Mouse (Mus musculus): ENCODE measurements around the gene Gns.

Gene Gns

DNA sequence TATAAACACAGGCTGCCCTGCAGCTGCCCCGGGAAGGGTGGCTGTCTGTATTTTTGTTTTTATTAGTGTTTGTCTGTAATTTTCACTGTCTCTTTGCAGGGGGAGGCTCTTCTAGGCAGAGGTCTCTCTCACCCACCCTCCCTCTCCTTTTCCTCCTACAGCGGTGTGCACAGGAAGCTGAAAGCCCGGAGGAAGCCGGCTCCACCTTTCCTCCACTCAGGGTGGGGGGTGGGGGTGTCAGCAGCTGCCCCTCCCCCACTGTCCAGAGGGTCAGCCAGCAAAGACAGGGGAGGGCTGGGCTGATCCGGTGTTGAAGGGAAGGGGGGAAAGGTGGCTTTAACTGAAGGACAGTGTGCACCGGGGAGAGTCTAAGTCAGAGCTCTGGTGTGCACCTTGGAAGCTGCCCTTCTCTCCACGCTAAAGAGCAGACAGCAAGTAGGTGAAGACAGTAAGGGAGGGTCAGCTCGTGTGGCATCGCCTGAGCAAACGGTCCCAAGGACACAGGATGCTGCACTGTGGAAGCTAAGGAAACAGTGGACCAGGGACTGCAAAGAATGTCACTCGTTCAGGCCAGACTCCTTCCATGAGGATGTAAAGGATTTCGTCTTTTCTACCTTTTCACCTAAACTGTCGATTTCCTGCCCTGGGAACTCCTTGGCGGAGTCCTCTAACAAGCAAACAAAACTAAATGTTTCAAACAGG lies 65.2 kb downstream of the Gns start:
- DNase-seq (ENCODE audit: low read depth, low spot score): no peak

DNA sequence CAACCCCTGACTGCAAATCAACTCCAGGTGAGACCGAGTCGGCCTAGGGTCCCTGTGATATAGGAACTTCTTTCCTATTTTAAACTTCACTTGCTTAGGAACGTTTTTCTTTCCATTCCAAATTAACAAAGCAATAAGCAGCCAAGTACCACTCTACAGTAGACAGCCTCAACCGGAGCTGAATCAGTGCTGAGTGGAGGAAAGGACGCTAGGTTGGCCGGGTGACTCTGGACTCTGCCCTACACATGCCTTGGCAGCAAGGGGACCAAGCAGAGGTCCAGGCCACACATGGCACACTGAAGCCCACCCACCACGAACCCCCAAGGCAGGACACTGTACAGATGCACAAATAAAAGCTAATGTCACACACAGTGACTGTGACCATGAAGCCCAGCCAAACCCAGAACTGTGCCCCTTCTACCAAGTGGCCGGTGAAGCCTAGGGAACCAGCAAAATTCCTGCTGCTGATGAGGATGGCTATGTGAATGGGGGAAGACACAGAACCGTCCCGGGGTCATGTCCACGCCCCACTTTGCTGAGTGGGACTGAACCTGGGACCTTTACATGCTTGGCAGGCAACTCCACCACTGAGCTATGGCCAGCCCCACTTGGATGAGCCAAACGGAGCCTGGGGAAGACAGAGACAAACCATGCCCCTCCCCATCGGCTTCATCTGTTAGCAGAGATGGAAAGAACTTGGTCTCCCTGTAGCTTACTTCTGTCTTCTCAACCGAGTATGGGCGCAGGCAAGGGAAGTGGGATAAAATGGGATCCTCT lies 66.1 kb downstream of the Gns start:
- DNase-seq (ENCODE audit: low read depth, low spot score): no peak

DNA sequence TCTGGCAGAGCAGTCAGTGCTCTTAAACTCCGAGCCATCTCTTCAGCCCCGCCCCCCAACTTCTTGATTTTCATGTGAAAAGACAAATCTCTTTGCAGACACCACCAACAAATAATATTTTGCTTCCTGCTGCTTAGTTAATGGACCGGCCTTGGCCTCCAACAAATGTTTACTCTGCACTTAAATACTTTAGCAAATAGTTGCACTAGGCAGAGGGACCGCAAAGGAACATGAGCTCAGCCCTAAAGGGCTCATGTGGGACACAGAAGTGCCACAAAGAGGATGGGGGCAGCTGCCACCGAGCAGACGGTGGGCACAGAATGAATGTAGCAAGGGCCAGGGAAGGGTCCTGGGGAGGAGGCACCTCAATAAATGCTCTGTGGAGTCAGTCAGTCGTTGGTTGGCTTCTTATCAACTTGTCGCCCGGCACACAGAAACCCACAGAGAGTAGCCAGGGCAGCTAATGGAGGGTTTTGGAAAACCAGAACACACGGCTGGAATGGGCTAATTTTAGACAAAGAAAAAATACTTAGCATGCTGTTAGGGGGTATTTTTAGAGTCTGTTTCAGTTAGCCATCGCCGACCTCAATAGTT lies 67.2 kb downstream of the Gns start:
- no peak for DNase-seq (ENCODE audit: low read depth, low spot score)

DNA sequence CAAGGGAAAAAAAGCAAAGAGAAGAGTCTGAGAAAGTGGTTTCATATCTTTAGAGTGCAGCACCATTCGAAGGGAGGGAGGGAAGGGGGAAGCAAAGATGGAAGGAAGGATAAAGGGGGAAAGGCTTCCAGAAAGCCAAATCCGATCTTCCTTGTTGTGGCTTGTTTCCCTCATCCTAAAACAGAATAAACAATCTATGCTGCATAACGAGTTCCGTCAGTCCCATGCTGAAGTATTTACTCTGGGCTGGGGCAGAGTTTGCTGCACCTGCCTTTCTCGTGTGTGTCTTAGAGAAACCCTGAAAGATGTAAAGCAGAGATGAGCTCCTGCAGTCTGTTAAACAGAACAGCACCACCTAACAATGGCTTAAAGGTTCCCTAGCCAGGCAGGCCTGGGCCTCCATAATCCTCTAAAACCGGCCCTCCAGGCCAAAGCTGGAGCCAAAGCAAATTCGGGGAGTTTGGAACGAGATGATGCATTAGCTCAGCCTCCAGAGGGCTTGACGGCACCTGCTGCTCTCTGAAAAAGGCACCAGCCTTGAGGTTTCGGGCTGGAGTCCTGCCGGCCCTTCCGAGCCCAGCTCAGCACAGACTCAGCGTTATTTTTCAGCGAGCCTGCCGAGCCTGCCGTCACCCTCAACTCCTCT lies 67.9 kb downstream of the Gns start:
- DNase-seq (ENCODE audit: low read depth, low spot score): no peak

DNA sequence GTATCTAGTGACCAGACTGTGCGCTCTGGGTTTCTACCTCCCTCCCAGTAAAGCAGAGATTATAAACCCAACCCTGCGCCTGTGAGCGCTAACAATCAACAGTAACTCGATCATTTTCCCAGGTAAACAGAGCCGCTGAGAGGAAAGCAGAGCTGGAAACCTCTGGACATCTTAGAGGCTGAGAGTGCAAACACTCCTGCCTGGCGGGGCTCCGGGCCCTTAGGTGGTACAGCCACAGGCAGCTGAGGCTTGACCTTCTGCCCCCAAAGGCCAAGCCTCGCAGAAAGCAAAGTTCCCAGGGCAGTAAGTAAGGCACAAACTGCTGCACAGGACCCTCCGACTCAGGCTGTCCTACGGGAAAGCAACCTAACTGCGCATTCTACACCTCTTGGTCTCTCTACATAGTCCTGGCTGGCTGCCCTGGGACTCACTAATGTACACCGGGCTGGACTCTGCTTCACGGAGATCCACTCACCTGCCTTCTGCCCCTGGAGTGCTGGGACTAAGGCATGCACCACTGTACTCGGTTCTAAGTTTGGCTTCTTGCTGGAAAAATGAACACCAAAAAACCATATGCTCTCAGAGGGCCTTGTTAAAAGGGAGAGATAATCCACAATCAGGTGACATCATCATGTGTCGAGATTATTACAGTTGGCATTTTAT lies 69.7 kb downstream of the Gns start:
- DNase-seq (ENCODE audit: low read depth, low spot score): no peak

DNA sequence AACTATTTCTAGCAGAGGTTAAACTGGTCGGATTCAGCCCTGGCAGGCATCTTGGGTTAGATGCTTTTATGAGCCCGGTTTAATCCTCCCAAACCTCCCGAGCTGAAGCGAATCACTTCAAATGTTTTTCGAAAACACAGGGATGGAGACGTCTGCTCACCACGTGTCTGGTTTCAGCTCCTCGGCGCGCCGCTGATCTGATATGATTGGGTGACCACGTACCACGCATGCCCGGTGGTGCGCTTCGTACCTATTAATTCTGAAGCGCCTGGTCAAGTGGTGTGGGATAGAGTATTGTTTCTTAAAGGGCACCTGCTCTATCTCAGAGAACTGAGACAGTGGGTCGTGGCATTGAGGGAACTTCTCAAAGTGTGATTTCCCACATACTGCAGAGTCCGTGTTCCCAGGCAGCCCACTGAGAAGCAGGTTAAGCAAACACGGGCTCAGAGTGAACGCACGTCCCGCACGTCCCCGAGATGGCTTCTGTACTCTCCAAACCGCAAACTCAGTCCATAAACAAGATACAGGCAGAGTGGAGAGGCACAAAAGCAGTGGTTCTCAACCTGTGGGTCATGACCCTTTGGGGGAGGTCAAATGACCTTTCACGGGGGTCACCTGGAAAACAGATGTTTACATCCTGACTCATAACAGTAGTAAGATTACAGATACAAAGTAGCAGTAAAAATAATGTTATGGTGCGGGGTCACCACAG lies 70.8 kb downstream of the Gns start:
- DNase-seq (ENCODE audit: low read depth, low spot score): no peak

DNA sequence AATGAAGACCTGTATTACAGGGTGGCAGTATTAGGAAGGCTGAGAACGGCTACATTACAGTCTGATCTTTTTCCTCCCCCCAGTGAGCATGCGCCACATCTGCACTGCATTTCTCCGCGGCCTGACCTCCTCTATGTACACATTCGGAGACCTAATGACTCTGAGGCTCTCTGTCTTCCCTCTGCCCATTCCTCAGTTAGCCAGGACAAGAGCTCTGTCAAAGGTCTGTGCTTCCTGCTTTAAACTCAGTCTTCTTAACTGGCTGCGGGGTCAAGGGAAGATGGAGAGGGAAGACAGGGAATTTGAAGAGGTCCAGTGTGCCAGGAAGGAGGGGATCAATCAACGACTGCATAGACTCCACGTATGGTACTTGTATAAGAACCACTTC lies 71.4 kb downstream of the Gns start:
- no peak for DNase-seq (ENCODE audit: low read depth, low spot score)

DNA sequence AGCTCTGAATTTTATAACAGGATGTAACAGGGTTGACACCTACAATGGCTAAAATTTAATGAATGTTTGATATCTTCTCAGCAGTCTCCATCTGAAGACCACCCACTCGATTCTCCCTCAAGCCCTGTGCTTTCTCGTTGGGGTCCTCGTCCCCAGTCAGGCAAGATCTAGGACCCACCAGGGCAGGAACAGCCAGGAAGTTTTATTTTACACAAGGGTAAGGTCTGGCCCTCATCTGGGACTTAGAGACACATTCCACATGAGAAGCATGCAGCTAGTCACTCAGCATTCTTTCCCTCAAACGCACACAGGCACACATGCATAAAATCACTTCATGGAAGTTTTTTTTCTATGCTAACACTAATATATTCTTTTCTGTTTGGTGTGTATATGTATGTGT lies 71.8 kb downstream of the Gns start:
- no peak for DNase-seq (ENCODE audit: low read depth, low spot score)

DNA sequence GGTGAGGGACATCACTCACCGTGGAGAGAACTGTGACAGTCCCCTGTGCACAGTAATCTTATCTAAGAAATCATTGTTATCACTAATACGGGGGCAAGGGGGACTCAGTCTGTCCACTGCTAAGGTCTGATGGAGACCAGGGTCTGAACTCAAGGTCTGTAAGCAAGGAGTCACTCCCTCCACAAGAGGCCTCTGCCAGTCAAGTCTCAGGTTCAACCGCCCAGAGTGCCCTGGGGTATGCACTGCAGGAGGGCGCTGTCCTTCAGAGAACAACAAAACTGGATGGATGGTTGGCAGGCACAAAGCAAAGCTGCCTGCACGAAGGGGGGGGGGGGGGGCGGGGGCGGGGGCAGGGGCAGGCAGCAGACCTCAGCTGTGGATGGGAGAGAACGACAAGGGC lies 73.2 kb downstream of the Gns start:
- DNase-seq (ENCODE audit: low read depth, low spot score): no peak

DNA sequence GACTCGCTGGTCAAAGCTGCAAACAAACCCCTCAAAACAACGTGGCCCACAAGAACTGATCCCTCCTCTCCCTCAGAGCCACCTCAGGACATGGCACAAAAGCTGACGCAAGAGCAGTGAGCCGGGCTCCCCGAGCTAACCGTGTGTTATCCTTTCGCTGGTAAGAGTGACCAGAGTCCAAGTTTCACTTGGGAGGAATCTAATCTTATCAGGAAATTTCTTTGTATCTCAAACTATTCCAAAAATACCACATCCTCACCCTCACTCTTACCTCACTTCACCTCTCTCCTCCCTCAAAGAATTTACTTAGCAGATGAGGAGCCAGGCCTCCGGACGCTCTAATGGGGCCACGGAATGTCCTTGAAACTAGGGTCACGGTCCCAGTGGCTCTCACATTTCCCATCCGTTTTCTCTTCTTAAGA lies 74.4 kb downstream of the Gns start:
- no peak for DNase-seq (ENCODE audit: low read depth, low spot score)

DNA sequence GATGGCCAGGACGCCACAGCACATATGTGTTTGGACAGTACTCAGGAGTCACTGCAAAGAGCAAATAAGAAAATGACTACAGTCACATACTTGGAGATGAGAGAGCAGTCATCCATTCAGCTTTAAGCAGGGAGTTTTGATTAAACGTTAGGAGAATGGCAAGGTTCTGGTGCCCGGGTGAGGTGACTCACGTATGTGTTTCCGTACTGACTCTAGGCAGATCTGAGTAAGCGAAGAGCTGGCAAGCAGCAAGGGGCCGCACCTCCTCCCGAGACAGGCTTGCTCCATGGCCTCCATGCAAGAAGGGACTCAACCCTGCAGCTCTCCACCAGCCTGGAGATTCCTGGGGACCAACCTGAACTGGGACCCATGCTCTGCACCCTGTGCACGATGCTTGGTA lies 78.9 kb downstream of the Gns start:
- no peak for DNase-seq (ENCODE audit: low read depth, low spot score)

DNA sequence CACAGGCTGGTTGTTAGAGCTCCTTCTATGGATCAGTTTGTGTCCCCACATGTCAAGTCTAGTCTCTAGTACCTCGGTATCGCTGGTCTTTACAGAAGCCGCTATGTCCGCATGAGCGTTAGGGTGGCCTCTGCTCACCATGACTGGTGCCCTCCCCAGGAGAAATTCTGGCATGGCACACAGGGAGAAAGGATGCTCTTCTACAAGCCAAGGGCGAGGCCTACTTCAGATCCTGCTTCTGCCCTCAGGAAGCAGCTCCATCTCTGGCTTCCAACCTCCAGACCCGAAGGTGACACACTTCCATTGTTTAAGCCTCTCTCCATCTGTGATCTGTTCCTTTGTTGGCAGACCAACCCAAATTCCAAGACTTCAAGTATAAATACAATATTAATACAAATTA lies 79.3 kb downstream of the Gns start:
- no peak for DNase-seq (ENCODE audit: low read depth, low spot score)

DNA sequence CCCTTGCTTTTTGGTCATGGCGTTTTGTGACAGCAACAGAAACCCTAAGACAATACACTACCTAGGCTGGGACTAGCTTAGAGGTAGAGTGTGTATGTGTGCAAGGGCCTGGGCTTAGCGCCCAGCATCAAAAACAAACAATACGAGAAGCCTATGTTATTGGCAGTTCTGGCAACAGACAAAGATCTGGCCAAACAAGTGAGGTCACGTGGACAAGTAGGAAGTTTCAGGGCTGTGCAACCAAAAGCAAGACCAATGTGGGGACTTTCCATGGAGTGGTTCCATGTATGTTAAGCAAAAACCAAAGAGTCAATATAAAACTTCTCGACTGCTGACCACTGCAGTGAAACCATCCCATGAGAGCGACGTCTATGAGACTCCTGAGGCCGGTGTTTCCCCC lies 80.9 kb downstream of the Gns start:
- DNase-seq (ENCODE audit: low read depth, low spot score): no peak

Measured in telencephalon, adult 2 months (tissue).